Mouse (Mus musculus) stomach, postnatal 0 days (tissue): ENCODE measurements around the gene Tubgcp6.

Source experiments
- CTCF ChIP-seq: IDR thresholded peaks from 2 replicates; pipeline ENCODE4 v1.5.1; 2016; ENCODE audit warnings: antibody characterized with exemption, low read depth, mild to moderate bottlenecking, moderate library complexity
- EP300 ChIP-seq: optimal IDR thresholded peaks from 2 replicates; pipeline ENCODE3; 2016; ENCODE audit warnings: antibody characterized with exemption

DNA sequence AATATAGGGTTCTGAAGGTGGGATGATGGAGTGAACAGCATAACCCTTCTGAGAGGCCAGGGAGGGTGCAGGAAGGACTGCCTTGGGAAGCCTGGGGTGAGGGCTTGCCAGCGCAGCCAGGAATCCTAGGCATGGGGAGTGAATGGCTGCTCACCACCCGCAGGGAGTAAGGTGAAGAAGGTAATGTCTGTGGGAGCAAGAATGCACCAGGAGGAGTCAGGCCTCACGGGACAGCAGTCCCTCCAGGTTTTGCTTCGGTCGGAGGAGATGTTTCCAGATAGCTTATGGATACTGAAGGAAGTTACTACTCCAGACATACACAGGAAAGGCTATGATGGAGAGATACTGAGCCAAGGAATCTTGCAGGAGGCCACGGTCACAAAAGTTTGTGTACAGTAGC is 64.2 kb downstream of the Tubgcp6 start:
- TF ChIP-seq CTCF (no peak), EP300 (no peak)
